Mouse (Mus musculus) G1E (cell line): ENCODE data around the gene Btf3.

Experiments used
- CTCF ChIP-seq: IDR thresholded peaks from 2 replicates; pipeline ENCODE4 v1.5.1; 2012; ENCODE audit warnings: low read depth, low read length, inconsistent platforms, mixed read lengths
- GATA1 ChIP-seq: IDR thresholded peaks from 2 replicates; pipeline ENCODE4 v1.6.1; 2012; ENCODE audit warnings: borderline replicate concordance, low read length, inconsistent platforms, mixed read lengths
- GATA2 ChIP-seq: IDR thresholded peaks from 2 replicates; pipeline ENCODE4 v1.6.1; 2012; ENCODE audit warnings: low read depth, low read length, inconsistent platforms, borderline replicate concordance
- POLR2AphosphoS5 ChIP-seq: IDR thresholded peaks from 2 replicates; pipeline ENCODE4 v1.6.1; 2012; ENCODE audit warnings: low read depth, low read length, inconsistent platforms; ENCODE audit not compliant: insufficient replicate concordance
- TAL1 ChIP-seq: conservative IDR thresholded peaks from 2 replicates; pipeline ENCODE4 v1.6.1; 2012; ENCODE audit warnings: low read depth, low read length, inconsistent platforms, mixed read lengths

GRCm38 (mm10) chr13:98305257-98305656 is 11.5 kb downstream of the Btf3 start:
- TF ChIP-seq GATA1 (no peak), CTCF (no peak), POLR2AphosphoS5 (no peak), TAL1 (no peak), GATA2 (no peak)
